Mouse (Mus musculus) kidney, adult 2 months (tissue): ENCODE data around the gene Prpf6. TPM values are rescaled to one million over a fixed set of nuclear protein-coding genes. Genes with fewer than 3 reads are reported as not detected.

Experiments
- DNase-seq: peaks from one replicate; pipeline ENCODE4 v3.0.0; 2021
- H3K27ac ChIP-seq: fragments of 200-500 bp; 2 replicates; pipeline ENCODE4 v1.5.1; 2012; ENCODE audit warnings: low read depth, low read length, control low read depth, inconsistent platforms; ENCODE audit not compliant: insufficient read depth
- H3K27me3 ChIP-seq: fragments of 200-500 bp; replicated peaks from 2 replicates; pipeline ENCODE4 v1.6.1; 2012; ENCODE audit warnings: mild to moderate bottlenecking, moderate library complexity, low read length, inconsistent platforms; ENCODE audit not compliant: control insufficient read depth, insufficient read depth
- H3K36me3 ChIP-seq: fragments of 200-500 bp; 2 replicates; pipeline ENCODE4 v1.6.1; 2012; ENCODE audit warnings: mild to moderate bottlenecking, moderate library complexity, low read length, inconsistent platforms; ENCODE audit not compliant: control insufficient read depth, insufficient read depth
- H3K4me1 ChIP-seq: fragments of 200-500 bp; 2 replicates; pipeline ENCODE4 v1.6.1; 2011; ENCODE audit warnings: low read length; ENCODE audit not compliant: control insufficient read depth, insufficient read depth
- H3K4me3 ChIP-seq: fragments of 200-500 bp; 2 replicates; pipeline ENCODE4 v1.5.1; 2011; ENCODE audit warnings: mild to moderate bottlenecking, low read depth, low read length, control low read depth; ENCODE audit not compliant: insufficient read depth
- CTCF ChIP-seq: fragments of 200-500 bp; conservative IDR thresholded peaks from 2 replicates; pipeline ENCODE4 v1.5.1; 2011; ENCODE audit warnings: low read depth, mild to moderate bottlenecking, control low read depth, low read length, moderate library complexity, mixed read lengths; ENCODE audit not compliant: insufficient read depth, insufficient read length
- POLR2A ChIP-seq: fragments of 200-500 bp; IDR thresholded peaks from one replicate; pipeline ENCODE4 v1.6.1; 2011; ENCODE audit warnings: low read depth, low read length, control low read depth
- WGBS: fragments of 180-500 bp; shearing (Covaris S2); methylation state at CpG from one replicate; pipeline ENCODE4 v1.1.7; 2018; 5-methylcytosine and 5-hydroxymethylcytosine counted together
- polyA plus RNA-seq: library from polyadenylated mRNA; depleted of rRNA; stranded (reverse); fragments of >200 nt; gene quantifications from 2 replicates; pipeline ENCODE4 v1.2.3, GENCODE M21; 2012

Prpf6 gene
- polyA plus RNA-seq, 1 experiment: 22.1 TPM

DNA sequence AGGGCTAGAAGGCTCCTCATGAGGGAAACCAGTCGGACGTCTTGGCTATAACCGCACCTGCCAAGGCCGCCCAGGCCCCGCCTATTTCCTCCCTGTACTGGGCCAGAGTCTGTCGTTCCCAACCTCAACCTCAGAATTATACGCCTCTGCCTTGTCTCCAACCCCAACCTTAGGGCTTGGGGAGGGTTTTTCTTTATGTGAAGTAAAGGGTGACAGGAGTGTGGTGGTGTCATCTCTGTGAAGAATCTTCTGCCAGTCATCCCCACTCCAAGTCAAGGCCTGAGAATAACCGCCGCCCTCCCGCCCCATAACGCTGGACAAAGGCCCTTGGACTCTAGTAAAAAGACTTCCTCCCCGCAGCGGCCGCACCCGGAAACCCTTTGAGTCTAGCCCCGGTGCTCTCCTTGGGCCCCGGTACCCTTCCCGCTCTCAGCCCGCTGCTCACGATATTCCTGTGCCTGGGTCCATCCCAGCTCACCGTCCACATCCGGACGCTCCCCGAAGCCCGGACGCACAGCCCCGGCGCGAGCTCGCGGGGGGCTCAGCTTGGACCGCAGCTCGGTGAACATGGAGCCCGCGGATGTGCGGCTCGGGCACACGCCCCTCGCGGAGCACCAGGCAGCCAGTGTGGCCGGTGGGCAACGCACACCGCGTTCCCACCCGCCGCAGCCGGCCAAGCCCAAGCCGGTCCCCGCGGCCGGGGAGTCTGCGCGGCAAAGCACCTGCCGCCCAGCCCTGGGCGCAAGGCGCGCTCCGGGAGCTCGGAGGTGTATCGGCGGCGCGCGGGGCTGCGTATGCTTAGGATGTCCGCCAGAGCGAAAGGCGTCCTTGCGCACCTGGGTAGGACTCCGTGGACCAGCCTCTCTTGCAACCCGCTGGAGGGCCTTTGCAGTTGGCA is 7.0 kb downstream of the Prpf6 start, which contains the start of gene Samd10:
TSS of gene Samd10 (minus strand) at position 759 of the 898 bp plus-strand sequence.
- Histone ChIP-seq H3K4me1 (peaks cover 9% of the 10 kb centered on the region; the same call in 1 of the 2 replicates), H3K27me3 (no peaks in the 10 kb centered on the region), H3K36me3 (no peaks in the 10 kb centered on the region), H3K4me3 (peak within 1 kb of the TSS; percentile 97), H3K27ac (peak within 1 kb of the TSS; percentile 92)
- TF ChIP-seq POLR2A (no peak), CTCF (peak; percentile 20; the same call in 1 of the 2 replicates)
- peak; percentile 81 for DNase-seq
- WGBS: 1% methylated on average over 71 of the region's 71 CpGs

DNA sequence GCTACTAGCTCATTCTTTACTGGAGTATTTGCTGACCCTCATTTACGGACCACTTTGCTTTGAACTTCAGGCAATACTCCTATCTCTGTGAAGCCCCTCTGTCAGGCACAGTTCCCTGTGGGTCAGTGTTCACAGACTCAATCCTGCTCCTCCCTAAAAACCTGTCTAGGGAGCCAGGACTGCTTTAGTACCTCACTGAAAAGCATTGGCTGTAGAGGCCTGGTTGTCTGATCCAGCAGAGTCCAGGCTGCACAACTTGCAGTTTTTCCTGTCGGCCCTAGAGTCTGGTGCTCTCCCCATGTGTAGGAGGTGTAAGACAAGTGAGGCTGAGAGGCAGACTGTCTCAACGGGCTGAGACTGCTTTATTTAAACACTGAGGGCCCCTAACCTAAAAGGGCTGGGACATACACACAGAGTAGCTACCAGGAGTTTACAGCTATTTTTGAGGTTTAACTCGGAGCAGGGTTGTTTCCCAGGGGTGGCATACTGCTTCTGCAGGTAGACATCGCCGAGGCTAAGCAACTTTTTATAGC is 8.6 kb downstream of the Prpf6 start:
- no peaks in the 10 kb centered on the region for H3K27me3 ChIP-seq
- TF ChIP-seq POLR2A (no peak), CTCF (no peak)
- 44% methylated on average over 6 of the region's 6 CpGs for WGBS
- DNase-seq: no peak
- peak overlapping the region; percentile 69 for H3K27ac ChIP-seq
- H3K4me3 ChIP-seq: peak overlapping the region; percentile 96
- H3K4me1 ChIP-seq: peaks cover 9% of the 10 kb centered on the region; the same call in 1 of the 2 replicates
- no peaks in the 10 kb centered on the region for H3K36me3 ChIP-seq

DNA sequence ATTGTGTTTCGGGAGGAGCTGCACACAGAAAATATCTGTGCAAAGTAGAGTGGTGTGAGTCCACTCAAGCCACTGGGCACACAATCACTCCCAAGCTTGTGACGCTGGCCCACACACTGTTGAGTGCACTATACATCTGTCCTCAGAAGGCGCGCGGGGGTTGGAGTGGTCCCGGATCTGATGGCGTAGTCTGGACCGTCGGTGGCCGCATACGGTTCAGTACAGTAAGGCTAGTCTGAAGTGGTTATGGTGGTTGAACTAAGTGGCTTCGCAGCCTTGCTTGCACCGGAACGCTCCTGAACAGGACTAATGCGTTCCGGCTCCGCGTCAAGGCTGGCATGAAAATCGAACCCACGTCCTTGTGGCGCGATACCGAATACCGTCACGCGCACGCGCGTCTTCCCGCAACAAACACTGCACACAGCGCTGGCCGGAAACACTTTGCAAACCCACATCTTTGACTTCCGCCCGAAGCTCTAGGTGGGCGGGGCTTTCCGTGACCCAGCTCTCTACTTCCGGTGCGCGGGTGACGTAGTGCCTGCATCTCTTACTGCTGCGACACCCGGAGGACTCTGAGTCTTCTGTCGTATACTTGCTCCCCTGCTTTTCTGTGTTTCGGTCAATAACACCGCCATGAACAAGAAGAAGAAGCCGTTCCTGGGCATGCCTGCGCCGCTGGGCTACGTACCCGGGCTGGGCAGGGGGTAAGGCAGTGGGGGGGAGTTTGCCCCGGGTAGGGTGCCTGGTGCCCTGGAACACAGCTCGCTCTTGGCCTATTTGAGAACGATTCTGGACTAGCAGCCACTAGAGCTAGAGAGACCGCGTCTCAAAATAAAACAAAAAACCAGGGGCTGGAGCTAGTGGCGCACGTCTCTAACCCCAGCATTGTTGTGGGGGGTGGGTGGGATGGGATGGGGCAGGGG is 9.4 kb downstream of the Prpf6 start:
- Histone ChIP-seq H3K27ac (peak overlapping the region; percentile 69), H3K27me3 (no peaks in the 10 kb centered on the region), H3K4me1 (peaks cover 9% of the 10 kb centered on the region; the same call in 1 of the 2 replicates), H3K4me3 (peak overlapping the region; percentile 96), H3K36me3 (no peaks in the 10 kb centered on the region; the same call in 1 of the 2 replicates)
- 1% methylated on average over 57 of the region's 57 CpGs for WGBS
- DNase-seq: peak; percentile 98
- TF ChIP-seq CTCF: no peak
- peak; percentile 93 for TF ChIP-seq POLR2A

DNA sequence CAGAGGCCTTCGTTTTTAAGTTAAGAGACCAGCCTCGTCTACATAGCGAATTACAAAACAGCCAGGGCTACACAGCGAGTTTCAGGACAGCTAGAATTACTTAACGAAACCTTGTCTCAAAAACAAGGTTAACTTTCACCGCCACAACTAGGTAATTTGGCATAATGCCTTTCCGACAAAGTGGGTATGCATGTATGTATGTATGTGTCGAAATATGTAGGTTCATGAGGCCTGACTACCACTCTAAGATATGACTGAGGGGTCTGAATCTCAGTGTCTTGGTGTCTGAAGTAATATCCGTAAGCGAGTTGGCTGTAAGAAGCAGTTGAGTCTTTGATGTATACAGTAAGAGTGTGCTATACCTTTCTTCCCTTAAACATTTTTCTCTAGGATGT is 10.1 kb downstream of the Prpf6 start:
- WGBS: 19% methylated on average over 10 of the region's 10 CpGs
- no peaks in the 10 kb centered on the region for H3K27me3 ChIP-seq
- DNase-seq: no peak
- peak overlapping the region; percentile 96 for H3K4me3 ChIP-seq
- no peaks in the 10 kb centered on the region; the same call in 1 of the 2 replicates for H3K36me3 ChIP-seq
- H3K27ac ChIP-seq: 0 out of 2 replicates have a peak overlapping the region, but pooled peaks have one; percentile 29
- TF ChIP-seq POLR2A: no peak
- TF ChIP-seq CTCF: no peak
- peaks cover 9% of the 10 kb centered on the region; the same call in 1 of the 2 replicates for H3K4me1 ChIP-seq

DNA sequence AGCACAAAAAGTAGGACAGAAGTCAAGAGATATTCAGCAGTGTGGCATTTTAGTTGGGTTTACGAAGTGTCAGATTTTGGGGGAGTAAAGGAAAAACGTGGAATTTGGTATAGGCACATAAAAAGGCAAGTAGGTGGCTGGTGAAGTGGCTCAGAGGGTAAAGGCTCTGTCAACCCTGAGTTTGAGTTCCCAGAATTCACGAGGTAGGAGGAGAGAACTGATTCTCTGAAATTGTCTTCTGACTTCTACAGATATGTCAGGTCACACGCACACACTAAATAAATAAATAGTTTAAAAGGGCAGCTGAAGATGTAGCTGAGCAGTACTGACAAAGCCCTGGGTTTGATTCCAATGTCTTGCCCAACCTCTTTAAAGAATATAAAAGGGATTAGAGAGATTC is 10.7 kb downstream of the Prpf6 start:
- DNase-seq: no peak
- Histone ChIP-seq H3K27ac (no peak overlapping the region), H3K36me3 (no peaks in the 10 kb centered on the region; the same call in 1 of the 2 replicates), H3K4me3 (no peak overlapping the region), H3K4me1 (peaks cover 9% of the 10 kb centered on the region; the same call in 1 of the 2 replicates), H3K27me3 (no peaks in the 10 kb centered on the region)
- 57% methylated on average over 4 of the region's 4 CpGs for WGBS
- TF ChIP-seq CTCF (no peak), POLR2A (no peak)

DNA sequence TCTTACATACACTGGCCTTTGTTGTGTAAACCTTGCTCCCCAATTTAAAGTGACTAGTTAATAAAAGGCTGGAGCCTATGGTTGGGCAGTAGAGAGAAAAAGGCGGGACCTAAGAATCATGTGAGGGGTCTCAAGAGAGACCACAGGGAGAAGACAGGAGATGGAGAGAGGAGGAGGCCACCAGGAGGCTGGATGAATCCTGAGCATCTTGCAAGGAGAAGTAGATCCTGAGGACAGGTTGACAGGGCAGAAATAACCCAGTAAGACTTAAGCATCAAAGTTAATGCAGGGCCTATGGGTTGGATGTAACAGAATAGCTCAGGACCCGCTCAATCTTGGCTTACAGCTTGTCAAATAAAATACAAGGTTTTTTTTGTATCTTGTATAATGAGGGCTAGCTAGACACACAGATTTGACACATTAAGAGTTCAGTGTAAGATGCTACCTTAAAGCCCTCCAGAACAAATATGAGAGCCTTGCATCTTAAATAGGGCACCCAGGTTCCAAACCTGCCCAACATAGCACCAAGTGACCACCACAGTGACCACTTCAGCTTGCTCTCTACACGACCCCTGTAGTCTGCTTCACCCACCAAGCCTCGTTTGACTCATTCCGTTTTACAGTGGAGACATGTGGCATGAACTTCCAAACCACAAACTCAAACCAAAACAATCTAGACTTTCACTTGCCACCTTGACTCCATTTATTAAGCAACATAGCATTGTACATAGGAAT is 27.3 kb downstream of the Prpf6 start:
- H3K4me3 ChIP-seq: no peak overlapping the region
- DNase-seq: no peak
- no peaks in the 10 kb centered on the region for H3K27me3 ChIP-seq
- 90% methylated on average over 5 of the region's 5 CpGs for WGBS
- TF ChIP-seq CTCF (no peak), POLR2A (no peak)
- H3K27ac ChIP-seq: no peak overlapping the region
- peaks cover 4% of the 10 kb centered on the region for H3K36me3 ChIP-seq
- no peaks in the 10 kb centered on the region for H3K4me1 ChIP-seq
